Mouse (Mus musculus) heart, postnatal 0 days (tissue): ENCODE measurements around the gene Tnip3.

ENCODE experiments used
- CTCF ChIP-seq: IDR thresholded peaks from 2 replicates; pipeline ENCODE4 v1.5.1; 2016; ENCODE audit warnings: antibody characterized with exemption, control low read depth, low read depth
- EP300 ChIP-seq: IDR thresholded peaks from 2 replicates; pipeline ENCODE4 v1.6.1; 2016; ENCODE audit warnings: antibody characterized with exemption, low read depth

DNA sequence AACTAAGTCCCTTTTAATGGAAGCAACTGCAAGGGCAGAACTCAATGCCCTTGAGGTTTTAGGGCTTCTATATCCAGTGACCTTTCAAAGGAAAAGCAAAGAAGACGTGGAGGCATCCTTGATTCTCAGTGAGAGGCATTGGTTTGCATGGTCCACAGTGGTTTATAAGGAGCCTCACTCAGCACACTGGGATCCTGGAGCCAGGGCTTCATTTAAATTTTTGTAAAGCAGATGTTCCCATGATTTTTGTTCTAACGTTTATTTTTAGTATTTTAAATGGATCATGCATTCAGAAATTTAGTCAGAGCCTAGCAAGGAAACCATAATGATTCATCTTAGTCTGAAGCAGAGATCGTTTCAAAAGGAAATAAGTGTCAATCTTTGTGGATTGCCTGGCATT is 17.3 kb downstream of the Tnip3 start:
- TF ChIP-seq CTCF, result no peak
- no peak for TF ChIP-seq EP300
